Mouse (Mus musculus) hindbrain, postnatal 0 days (tissue): ENCODE results near the gene Notch1. TPM values are rescaled to one million over a fixed set of nuclear protein-coding genes. Genes with fewer than 3 reads are reported as not detected.
A peak's percentile ranks its signal among the peaks of the same experiment; 100 is the strongest.

Experiments used
- ATAC-seq: fragments of 200-750 bp; cut with Nextera tagmentation; 2 replicates; pipeline ENCODE4 v1.8.0; 2017; ENCODE audit warnings: mild to moderate bottlenecking, moderate TSS enrichment, moderate library complexity
- DNase-seq: peaks from one replicate; pipeline ENCODE4 v3.0.0-alpha.2; 2015; ENCODE audit warnings: low spot score
- H3K27ac ChIP-seq: fragments of 300-500 bp; sonication (generic); 2 replicates; pipeline ENCODE4 v1.5.1; 2014; ENCODE audit warnings: mild to moderate bottlenecking
- H3K27me3 ChIP-seq: fragments of 300-500 bp; sonication (generic); 2 replicates; pipeline ENCODE4 v1.6.1; 2014; ENCODE audit warnings: low read length, mixed read lengths; ENCODE audit not compliant: insufficient read depth
- H3K36me3 ChIP-seq: fragments of 300-500 bp; sonication (generic); 2 replicates; pipeline ENCODE4 v1.6.1; 2014; ENCODE audit warnings: low read length, mixed read lengths; ENCODE audit not compliant: insufficient read depth
- H3K4me1 ChIP-seq: fragments of 300-500 bp; sonication (generic); 2 replicates; pipeline ENCODE4 v1.6.1; 2014; ENCODE audit warnings: antibody characterized with exemption, low read length, mixed read lengths; ENCODE audit not compliant: insufficient read depth
- H3K4me2 ChIP-seq: fragments of 300-500 bp; sonication (generic); 2 replicates; pipeline ENCODE4 v1.6.1; 2014; ENCODE audit warnings: low read depth, mild to moderate bottlenecking, low read length, moderate library complexity, mixed read lengths
- H3K4me3 ChIP-seq: fragments of 300-500 bp; sonication (generic); 2 replicates; pipeline ENCODE4 v1.5.1; 2014; ENCODE audit warnings: low read length
- H3K9ac ChIP-seq: fragments of 300-500 bp; sonication (generic); replicated peaks from 2 replicates; pipeline ENCODE4 v1.6.1; 2014; ENCODE audit warnings: mild to moderate bottlenecking, low read length, moderate library complexity, mixed read lengths
- H3K9me3 ChIP-seq: fragments of 300-500 bp; sonication (generic); 2 replicates; pipeline ENCODE4 v1.6.1; 2016; ENCODE audit warnings: low read length, mixed read lengths
- CTCF ChIP-seq: IDR thresholded peaks from 2 replicates; pipeline ENCODE4 v1.5.1; 2016; ENCODE audit warnings: antibody characterized with exemption, control low read depth, low read depth
- WGBS: fragments of 180-500 bp; shearing (Covaris S2); extraction: QIAGEN DNeasy Blood & Tissue Kit; methylation state at CpG from one replicate; pipeline ENCODE4 v1.1.7; 2014; 5-methylcytosine and 5-hydroxymethylcytosine counted together
- polyA plus RNA-seq: library from polyadenylated mRNA; unstranded; fragments of >200 nt; fragmentation: Nextera tagmentation; extraction: Ambion mirVana; gene quantifications from 2 replicates; pipeline ENCODE4 v1.2.1, GENCODE M21; 2015
- total RNA-seq: library from RNA; depleted of rRNA; stranded (reverse); fragments of >200 nt; gene quantifications from 2 replicates; pipeline ENCODE4 v1.2.3, GENCODE M21; 2014

Gene Notch1
- total and polyA plus RNA-seq, 2 experiments from 2014 or later: 10.0 to 75.9 TPM

GRCm38 (mm10) chr2:26488535-26489135 is 27.8 kb downstream of the Notch1 start:
- Histone ChIP-seq H3K4me3 (no peak overlapping the region), H3K4me1 (peaks cover 69% of the 10 kb centered on the region), H3K36me3 (peaks cover 3% of the 10 kb centered on the region; the same call in 1 of the 2 replicates), H3K4me2 (peak overlapping the region; percentile 31), H3K9me3 (no peaks in the 10 kb centered on the region), H3K9ac (0 out of 2 replicates have a peak overlapping the region, but pooled peaks have one; percentile 3), H3K27me3 (no peaks in the 10 kb centered on the region), H3K27ac (peak overlapping the region; percentile 89)
- WGBS: 34% methylated on average over 9 of the region's 9 CpGs
- peak; percentile 69 for DNase-seq
- no peak for ATAC-seq
- TF ChIP-seq CTCF: no peak

GRCm38 (mm10) chr2:26487322-26488021 is 29.0 kb downstream of the Notch1 start:
- peak; percentile 87 for DNase-seq
- 16% methylated on average over 18 of the region's 18 CpGs for WGBS
- H3K9ac ChIP-seq: peak overlapping the region; percentile 15; the same call in 1 of the 2 replicates
- peaks cover 60% of the 10 kb centered on the region for H3K4me1 ChIP-seq
- no peaks in the 10 kb centered on the region for H3K27me3 ChIP-seq
- no peaks in the 10 kb centered on the region for H3K9me3 ChIP-seq
- no peak for TF ChIP-seq CTCF
- peak; percentile 85 for ATAC-seq
- no peak overlapping the region for H3K4me3 ChIP-seq
- H3K27ac ChIP-seq: peak overlapping the region; percentile 89
- peaks cover 3% of the 10 kb centered on the region; the same call in 1 of the 2 replicates for H3K36me3 ChIP-seq
- peak overlapping the region; percentile 32 for H3K4me2 ChIP-seq

- DNase-seq (peak; percentile 70), ATAC-seq (no peak; the same call in 1 of the 2 replicates)
Observed at GRCm38 (mm10) chr2:26486835-26487321, 29.6 kb downstream of the Notch1 start.

GRCm38 (mm10) chr2:26486264-26486810 is 30.1 kb downstream of the Notch1 start:
- no peak for ATAC-seq
- 22% methylated on average over 5 of the region's 5 CpGs for WGBS

More at GRCm38 (mm10) chr2:26486835-26487321, 29.6 kb downstream of the Notch1 start:
- Histone ChIP-seq H3K9me3 (no peaks in the 10 kb centered on the region), H3K27ac (peak overlapping the region; percentile 89), H3K4me3 (no peak overlapping the region), H3K4me1 (peaks cover 60% of the 10 kb centered on the region), H3K36me3 (peaks cover 3% of the 10 kb centered on the region; the same call in 1 of the 2 replicates), H3K27me3 (no peaks in the 10 kb centered on the region), H3K4me2 (peak overlapping the region; percentile 32), H3K9ac (no peak overlapping the region)
- 11% methylated on average over 3 of the region's 3 CpGs for WGBS
- TF ChIP-seq CTCF: no peak

GRCm38 (mm10) chr2:26485710-26486109 is 30.8 kb downstream of the Notch1 start:
- DNase-seq: peak; percentile 79
- Histone ChIP-seq H3K4me1 (peaks cover 56% of the 10 kb centered on the region), H3K27ac (peak overlapping the region; percentile 89), H3K36me3 (peaks cover 3% of the 10 kb centered on the region; the same call in 1 of the 2 replicates), H3K4me3 (no peak overlapping the region), H3K9me3 (no peaks in the 10 kb centered on the region), H3K9ac (0 out of 2 replicates have a peak overlapping the region, but pooled peaks have one; percentile 13), H3K4me2 (peak overlapping the region; percentile 32), H3K27me3 (no peaks in the 10 kb centered on the region)
- no peak for TF ChIP-seq CTCF
- 11% methylated on average over 7 of the region's 7 CpGs for WGBS
- ATAC-seq: peak; percentile 75

More at GRCm38 (mm10) chr2:26486264-26486810, 30.1 kb downstream of the Notch1 start:
- no peak for TF ChIP-seq CTCF
- DNase-seq: no peak
- peaks cover 3% of the 10 kb centered on the region; the same call in 1 of the 2 replicates for H3K36me3 ChIP-seq
- H3K9me3 ChIP-seq: no peaks in the 10 kb centered on the region
- peak overlapping the region; percentile 89 for H3K27ac ChIP-seq
- no peak overlapping the region for H3K4me3 ChIP-seq
- no peaks in the 10 kb centered on the region for H3K27me3 ChIP-seq
- H3K4me1 ChIP-seq: peaks cover 60% of the 10 kb centered on the region
- peak overlapping the region; percentile 32 for H3K4me2 ChIP-seq
- peak overlapping the region; percentile 13; the same call in 1 of the 2 replicates for H3K9ac ChIP-seq

- Histone ChIP-seq H3K4me1 (peaks cover 52% of the 10 kb centered on the region), H3K36me3 (peaks cover 3% of the 10 kb centered on the region; the same call in 1 of the 2 replicates), H3K9me3 (no peaks in the 10 kb centered on the region), H3K9ac (no peak overlapping the region), H3K27ac (peak overlapping the region; percentile 89), H3K4me3 (no peak overlapping the region), H3K4me2 (peak overlapping the region; percentile 32; the same call in 1 of the 2 replicates), H3K27me3 (no peaks in the 10 kb centered on the region)
- TF ChIP-seq CTCF: no peak
- 23% methylated on average over 9 of the region's 9 CpGs for WGBS
- no peak for DNase-seq
- ATAC-seq: no peak
Observed at GRCm38 (mm10) chr2:26485278-26485677, 31.2 kb downstream of the Notch1 start.
